Mouse (Mus musculus) thymus, postnatal 14 days (tissue): Measurements from ENCODE around the gene Hdac4.

Experiments
- DNase-seq: peaks from one replicate; pipeline ENCODE4 v3.0.0; 2021

Hdac4 gene

DNA sequence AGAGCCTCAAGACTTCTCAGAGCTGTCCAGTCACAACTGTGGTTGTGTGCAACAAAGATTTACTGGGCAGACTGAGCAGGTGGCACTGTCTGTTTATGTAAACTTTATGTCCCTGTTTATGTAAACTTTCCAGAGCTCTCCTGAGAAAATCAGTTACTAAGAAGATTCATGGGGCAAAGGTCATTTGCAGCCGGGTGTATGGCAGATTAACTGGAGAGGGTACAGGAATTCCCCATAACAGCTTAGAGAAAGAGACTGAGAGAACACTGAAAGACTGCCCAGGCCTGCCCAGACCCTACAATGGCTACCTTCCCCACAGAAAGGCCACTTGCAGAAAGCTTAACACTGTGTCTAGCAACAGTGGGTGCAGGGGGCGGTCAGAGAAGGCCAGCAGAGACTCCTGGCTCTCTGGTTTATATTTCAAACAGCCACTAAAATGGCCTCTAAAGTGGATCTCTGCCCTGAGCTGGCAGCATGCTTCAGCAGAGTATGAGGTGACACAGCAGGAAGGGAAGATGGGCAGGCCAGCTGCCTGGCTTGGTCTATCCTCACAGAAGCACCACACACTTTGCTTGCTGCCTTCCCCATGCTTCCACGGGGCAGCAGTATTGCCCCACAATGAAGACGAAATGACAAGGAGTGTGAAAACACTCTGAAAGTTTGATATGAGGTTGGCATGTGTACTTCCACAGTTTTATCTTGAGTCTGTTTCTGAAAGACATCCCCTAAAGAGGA lies 179.4 kb downstream of the Hdac4 start:
- DNase-seq, result no peak

DNA sequence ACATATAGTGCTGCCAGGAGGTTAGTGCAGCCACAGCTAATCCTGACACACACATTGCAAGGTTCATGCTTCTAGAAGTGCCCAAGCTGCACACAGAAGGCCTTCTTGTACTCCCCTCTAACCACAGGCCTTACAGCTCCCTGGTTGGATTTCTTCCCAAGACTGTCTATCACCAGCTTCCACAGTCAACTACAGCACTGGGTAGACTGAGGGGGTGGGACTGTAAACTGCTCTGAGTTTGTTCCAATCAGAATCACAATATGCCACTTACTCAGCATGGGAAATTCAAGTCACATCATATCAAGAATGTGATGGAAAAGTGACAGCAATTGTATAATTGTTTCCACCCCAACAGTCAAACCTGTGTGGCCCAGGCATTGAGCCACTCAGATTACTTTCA lies 180.2 kb downstream of the Hdac4 start:
- DNase-seq, result no peak

DNA sequence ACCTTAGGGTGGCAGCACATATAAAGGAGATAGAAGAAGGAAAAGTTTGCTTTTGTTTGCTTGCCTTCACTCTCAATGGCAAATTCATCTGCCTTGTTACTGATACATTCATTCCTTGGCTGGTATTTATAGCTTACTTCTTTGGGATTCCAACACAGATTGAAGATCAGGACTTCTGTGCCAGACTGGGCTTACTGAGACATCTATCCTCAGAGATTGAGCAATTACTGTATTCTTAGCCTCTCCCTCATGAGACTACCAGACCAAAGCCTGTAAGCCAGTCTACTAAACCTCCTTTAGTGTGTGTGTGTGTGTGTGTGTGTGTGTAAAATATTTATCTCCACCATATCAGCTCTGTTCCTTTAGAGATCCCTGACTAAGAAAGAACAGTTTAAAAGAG lies 181.0 kb downstream of the Hdac4 start:
- no peak for DNase-seq

DNA sequence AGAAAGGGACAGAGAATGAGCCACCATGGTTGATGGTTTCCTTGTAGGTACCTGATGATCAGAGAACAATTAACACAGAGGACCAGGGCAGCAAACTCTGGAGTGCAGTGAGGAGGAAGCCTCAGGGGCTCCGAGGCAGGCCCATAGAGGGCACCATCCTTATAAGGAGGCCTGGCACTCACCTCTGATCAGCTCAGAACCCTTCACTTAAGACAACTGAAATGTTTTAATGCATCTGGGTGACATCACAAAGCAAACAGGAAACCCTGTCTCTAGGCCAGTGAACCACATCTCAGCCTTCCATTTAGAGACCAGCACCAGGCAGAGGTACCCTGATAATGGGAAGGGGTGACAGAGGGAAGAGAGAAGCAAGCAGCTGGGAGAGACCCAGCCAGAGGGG lies 188.8 kb downstream of the Hdac4 start:
- peak; percentile 8 for DNase-seq

DNA sequence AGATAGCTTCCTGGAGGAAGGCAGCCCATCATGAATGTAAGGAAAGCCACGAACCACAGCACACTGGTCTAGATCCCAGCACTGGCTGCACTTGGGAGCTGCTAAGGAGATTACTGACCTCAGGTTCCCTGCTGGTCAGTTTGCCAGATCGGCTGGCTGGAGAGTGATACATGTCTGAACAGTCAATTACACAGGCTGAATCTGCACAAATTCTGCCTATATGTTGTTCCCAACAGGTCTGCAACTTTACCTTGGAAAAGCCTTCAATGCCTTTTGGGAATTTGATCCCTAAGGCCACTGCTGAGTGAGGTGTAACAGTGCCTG lies 189.9 kb downstream of the Hdac4 start:
- no peak for DNase-seq

DNA sequence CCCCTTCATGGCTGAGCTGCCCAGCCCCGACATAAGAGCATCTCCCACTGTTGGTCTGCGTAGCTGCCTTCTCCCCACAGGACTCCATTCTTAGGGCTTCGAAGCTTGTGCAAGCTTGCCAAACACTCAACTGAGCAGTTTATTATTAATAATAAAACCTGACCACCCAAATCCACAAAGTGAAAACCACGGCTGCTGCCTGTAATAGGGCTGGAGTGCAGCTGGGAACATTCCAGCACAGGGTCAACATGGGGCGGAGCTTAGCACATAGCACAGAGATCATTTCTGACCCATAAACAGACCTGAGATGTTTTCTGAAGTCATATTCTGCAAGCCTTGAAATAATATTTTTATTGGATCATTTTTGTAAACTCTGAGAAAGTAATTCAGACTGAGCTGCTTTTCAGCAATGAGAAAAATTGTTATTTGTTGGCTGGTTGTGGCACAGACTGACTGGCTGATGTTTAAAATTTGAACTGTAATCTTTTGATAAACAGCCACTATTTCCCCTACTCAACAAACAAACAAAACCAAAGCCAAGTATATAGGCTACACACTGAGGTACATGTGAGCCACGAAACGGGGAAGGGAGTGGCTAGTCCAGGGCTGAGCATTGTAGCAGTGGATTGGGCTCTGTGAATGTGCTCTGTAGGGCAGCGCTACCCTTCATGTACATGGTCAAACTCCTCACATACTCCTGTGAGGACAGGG lies 190.4 kb downstream of the Hdac4 start:
- DNase-seq, result no peak

DNA sequence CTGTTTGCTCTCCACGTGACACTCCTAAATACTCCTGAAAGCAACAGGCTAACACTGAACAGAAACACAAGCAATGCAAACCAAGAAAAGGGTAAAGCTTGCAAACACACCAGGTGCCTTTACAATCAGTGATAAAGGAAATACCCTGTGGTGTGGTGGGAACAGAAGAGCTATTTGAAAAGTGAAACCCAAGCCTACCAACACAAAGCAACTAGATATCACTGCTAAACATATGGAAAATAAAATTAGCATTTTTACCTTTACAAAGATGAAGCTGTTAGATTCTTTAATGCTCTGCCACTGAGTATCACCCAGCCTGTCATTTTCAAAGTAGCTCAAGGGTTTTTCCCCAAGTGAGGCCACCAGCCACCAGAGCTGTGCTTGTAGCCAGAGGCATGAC lies 191.4 kb downstream of the Hdac4 start:
- DNase-seq, result no peak

DNA sequence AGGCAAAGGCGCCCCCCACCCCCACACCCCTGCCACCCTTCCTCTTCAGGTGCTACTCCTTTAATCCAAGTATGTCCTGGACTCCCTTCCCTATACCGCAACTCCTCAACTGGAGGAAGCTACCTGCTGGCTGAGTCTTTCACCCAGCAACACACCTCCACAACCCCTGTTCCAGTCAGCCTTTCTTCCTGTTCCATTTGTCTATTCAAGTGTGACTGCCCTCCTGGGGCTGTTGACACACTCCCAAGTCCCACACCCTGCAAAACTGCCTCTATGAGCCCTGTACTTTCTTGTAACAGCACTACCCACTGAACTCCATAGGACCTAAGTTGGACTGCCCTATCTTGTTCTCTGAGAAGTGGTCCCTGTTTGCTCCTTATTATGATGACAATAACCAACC lies 195.3 kb downstream of the Hdac4 start:
- no peak for DNase-seq

DNA sequence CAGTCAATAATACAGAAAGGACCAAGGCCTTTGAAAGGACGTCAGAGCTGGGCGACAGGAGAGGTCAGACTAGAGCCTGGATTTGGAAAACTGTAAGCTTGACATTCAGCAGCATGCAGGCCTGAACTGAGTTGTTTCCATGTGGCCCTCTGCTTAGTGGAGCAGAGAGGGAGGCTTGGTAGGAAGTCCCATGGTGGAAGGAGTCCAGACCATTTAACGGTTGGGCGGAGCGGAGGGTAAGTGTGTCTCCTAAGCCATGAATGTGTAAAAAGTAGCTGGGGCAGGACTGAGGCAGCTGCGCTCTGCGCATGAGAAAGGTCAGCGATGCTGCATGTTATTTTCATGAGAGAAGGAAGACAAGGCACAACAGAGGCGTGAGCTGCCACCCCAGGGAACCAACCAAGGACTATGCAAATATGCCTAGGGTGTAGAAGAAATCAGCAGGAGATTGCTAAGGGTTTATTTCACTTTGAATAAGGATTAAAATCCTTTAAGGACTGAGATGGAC lies 201.8 kb downstream of the Hdac4 start:
- no peak for DNase-seq

DNA sequence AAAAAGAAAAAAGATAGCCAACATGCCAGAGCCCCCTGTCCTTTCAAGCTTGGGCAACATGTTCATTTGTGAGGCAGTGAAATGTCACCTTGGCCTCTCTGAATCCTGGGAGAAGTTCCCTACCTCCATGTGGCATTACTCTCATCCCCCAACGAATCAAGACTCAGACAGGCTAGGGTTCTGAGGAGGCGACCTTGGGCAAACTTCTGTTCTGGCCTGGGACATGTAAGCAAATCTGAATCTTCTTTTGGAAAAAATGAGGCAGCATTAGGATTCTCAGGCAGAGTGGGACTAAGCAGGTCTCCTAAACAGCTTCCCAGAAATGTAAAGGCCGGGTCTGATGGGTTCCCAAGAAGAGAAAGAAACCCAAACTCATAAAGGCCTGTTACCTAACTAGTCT lies 202.8 kb downstream of the Hdac4 start:
- DNase-seq, result no peak

DNA sequence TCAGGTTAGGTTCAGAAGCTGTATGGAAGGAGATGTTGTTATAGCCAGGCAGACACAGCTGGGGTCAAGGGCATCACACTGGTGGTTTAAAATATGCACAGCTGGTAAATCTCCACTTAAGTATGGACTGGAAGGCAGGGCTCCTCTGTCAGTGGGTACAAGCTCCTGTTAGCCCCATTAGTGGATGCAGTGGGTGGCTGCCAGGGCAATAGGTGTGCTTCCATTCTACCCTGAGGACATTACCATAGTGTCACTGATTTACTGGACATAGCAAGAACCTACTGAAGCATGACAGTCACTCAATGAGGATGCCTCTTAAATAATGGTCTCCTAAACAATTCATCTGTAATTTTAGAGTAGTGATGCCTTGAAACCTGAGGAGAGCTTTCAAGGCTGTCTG lies 203.9 kb downstream of the Hdac4 start:
- no peak for DNase-seq

DNA sequence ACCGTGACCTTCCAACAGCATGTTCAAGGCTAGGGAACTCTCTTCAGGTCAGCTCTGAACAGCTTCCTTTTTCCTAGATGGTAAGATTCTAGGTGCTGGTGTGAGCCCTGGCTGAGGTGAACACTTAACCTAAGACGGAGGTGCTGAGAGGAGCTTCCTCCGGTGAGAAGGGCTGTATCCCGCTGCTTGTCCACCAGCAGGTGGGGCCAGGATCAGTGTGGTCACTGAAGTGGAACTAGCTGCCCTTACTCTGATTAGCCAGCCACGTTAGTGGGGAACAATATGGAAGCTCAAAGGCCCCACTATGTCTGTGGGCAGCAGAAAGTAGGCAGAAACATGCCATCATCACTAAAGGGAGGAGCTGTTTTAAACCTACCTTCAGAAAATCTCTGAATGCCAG lies 204.6 kb downstream of the Hdac4 start:
- no peak for DNase-seq

DNA sequence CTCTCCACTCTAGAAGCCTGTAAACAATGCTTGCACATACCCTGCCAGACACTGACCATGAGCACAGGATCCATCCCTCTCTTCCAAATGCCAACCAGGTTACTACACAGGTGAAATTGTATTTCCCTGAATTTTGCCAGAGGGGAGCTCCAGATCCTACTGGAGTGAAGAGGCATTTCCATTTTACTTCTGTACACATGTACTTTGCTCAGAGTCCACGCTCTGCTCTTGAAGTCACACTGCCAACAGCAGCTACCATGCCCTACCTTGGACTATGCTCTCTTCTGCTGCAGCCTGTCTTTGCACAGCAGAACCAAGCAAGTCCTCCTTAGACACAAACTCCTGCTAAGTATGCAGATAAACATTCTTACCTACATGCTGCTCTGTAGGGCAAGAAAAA lies 206.6 kb downstream of the Hdac4 start:
- DNase-seq, result no peak

DNA sequence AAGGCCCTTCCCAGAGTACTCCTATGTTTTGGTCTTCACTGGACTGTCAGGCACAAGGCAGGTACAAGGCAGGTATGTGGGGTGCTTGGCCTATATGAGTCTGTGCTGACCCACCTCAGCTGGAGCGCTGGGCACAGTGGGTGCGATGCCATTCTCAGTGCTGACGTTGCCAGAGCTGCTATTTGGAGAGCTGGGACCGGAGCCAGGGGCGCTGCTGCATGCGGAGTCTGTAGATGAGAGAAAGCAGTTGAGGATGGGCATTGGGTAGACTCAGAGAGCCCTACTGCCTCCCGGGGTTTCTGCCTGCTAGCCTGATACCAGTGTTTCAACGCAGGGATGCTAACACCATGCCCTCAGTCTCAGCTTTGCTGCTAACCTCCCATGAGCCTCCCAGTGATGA lies 208.1 kb downstream of the Hdac4 start:
- no peak for DNase-seq

DNA sequence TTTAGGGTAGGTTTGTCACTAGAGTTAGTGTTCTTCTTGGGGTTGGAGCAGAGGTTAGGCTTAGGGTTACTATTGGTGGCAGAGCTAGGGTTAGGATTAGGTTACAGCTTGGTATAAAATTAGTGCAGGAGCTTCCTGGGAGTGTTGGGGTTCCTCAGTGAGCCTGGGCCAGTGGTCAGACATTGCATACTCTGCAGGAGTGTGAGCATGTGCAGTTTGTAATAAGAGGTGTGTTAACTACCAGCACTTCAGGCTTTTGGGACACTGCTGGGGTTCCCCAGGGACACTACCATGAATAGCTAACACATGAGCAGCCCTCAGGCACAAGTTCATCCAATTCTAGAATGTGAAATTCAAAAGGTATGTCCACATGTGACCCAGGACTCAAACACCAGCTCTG lies 209.7 kb downstream of the Hdac4 start:
- no peak for DNase-seq

DNA sequence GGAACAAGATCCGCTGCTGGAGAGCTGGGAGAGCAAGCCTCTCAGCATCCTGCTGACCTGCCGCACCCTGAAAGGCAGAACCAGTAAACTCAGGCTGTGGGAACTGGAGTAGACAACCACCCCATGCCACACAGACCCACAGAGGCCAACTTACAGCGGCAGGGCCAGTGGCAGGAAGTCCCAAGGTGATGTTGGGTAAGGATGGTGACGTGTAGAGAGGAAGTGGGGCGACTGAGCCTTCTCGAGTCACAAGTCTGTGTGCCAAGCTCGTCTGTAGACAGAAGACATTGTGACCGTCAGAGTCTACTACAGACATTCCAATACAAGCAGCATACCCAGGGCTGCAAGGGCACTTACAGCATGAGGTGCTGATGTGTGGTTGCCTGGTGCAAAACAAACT lies 211.0 kb downstream of the Hdac4 start:
- peak; percentile 16 for DNase-seq

DNA sequence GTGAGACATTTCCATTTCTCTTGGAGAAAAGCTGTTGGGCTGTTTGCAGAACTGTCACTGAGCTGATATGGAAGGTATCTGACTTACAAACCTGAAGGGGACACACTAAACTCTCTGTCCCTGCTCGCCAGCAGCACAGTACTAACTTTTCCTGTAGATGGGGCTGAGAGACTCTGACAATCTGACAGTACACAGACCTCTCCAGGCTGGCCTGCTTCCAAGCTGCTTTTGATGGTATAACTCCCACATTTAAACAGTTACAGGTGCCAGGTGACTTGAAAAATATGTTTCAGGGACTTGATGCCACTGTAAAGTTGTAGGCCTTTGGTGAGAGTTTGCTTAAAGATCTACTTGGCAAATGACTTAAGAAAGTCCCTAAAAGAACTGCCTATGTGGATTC lies 214.1 kb downstream of the Hdac4 start:
- no peak for DNase-seq

DNA sequence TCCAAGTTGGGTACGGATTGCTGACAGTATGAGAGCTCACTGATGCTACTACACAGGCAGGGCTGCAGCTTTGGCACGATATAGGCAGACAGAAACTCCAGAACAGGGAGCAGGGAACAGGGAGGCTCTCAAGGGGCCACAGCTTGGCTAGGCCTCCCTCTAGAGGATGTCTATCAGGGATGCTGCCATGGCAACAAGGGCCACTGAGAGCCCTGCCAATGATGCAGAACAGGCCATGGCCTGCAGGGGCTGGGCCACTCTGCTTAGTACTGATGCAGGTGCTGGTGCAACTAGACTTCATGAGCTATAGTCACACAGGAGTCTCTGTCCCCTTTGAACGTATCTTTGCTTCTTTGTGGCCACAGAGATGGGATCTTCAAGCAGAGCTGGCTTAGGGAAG lies 217.1 kb downstream of the Hdac4 start:
- no peak for DNase-seq

DNA sequence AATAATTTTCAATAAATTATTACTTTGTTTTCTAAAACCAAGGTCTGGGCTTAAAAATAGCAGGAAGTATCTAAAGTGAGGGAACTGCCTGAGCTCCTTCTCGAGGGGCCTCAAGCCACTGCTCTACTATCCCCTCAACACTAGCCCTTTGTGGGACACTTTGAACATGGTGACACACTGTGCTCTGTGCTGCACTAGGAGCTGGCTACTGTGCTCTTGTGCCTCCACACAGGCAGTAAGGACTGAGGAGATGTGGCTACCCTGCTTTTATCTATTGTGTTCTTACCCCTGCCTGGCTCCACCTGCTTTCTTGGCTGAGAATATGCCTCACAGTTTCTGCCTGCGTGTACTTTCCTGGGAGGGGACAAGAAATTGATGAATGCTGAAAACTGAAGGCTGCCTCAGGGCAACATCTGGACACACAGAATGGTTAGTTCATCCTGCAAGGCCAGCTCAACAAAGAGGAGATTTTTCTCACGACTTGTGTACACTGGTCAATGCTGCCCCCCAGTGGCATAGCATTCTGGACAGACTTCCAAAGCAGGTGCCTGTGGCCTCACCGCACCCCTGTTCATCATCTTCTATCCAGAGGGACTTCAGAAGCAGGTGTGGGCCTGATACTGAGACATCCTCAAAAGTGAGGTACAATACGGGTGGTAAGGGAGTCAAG lies 226.7 kb downstream of the Hdac4 start:
- DNase-seq, result peak; percentile 52

DNA sequence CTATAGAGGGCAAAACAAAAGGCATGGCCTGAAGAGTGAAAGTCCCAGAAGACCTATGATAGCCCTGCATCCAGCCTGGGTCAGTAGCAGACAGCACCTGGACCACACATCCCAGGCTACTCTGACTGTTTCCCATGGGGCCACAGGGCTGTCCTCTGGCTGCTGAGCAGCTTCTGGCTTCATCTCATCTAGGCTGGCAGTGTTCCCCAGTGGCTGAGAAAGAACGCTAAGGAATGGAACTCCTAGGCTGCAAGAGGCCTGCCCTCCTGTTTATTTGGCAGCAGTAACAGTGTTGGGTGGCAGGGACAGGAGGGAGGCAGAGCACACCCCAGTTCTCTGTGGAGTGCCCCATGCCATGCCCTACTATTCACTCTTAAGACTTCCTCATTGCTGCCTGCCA lies 228.5 kb downstream of the Hdac4 start:
- DNase-seq, result no peak

DNA sequence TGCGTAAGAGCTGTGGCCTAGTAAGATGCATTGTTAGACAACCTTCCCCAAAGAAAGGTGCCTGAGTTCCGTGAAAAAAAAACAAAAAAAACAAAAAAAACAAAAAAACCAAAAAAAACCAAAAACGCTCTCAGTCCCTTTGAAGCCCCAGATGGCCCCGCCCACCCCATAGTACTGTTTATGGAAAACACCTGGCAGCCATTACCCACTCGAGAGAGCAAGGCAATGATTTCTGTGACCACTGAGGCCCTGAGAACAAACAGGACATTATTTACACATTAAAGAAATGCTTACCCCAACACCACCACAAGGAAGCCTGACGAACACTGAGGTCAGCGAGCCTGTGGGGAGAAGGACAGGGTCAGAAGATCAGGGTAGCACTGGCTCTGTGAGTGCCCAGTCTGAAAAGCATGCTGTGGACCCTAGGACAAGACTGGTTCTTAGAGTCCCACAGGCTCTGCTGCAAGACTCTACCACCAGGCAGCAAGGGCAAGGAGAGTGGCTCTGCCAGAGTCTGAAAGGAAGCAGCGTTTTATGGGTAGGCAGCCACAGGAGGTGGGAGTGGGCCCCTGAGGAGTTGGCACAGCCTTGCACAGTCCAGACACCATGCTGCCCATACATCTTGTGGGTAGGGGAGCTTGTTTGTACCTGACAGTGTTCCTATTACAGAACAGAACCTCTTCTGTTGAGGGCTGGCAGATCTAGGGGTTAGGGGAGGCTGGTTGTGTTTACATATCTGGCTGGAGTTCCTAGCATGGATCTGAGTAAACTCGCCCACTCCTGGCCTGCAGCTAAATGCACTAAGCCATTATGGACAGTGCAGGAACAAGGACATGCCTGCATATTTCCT lies 230.8 kb downstream of the Hdac4 start:
- peak; percentile 26 for DNase-seq

DNA sequence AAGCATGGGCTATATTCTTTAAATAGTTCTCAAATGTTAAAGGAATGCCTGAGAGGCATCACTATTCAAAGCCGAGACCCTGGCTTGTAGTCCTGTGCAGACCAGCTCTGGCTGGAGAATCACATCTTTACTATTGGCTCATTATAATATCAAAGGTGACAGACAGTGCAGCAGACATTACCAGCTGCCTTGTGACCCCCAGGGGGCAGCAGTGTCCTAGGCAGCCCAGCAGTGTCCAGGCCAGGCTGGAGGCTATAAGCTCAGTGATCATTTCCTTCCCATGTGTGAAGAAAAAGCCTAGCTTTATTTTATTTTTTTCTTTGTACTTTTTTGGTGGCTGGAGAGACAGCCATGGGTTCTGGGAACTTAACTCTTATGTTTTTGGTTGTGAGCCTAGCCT lies 233.2 kb downstream of the Hdac4 start:
- peak; percentile 73 for DNase-seq

DNA sequence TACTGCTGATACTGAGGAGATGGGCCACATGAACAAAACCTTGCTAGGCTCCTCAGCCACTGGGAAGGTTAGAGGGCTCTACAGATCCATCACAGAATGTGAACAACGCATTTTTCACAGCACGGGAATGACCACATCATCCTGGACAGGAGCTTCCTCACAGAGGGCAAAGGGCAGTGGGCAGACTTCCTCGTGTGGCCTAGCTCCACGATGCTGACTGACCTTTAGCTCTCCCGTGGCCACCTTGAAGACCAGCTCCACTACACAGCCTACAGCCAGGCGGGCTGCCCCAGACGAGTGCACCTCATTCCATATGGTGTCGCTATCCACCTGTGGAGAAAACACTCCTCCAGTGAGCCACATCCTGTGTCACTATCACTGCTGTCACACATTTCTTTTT lies 234.3 kb downstream of the Hdac4 start:
- DNase-seq, result no peak
